Mouse (Mus musculus) C2C12 (cell line): ENCODE measurements around the gene 4933407L21Rik. TPM values are rescaled to one million over a fixed set of nuclear protein-coding genes. Genes with fewer than 3 reads are reported as not detected.

ENCODE experiments used
- H3K27me3 ChIP-seq: one replicate; pipeline ENCODE4 v1.6.1; 2011; ENCODE audit not compliant: control insufficient read depth, insufficient read depth, insufficient read length
- H3K36me3 ChIP-seq: one replicate; pipeline ENCODE4 v1.6.1; 2011; ENCODE audit not compliant: control insufficient read depth, insufficient read depth
- H3K4me3 ChIP-seq: one replicate; pipeline ENCODE4 v1.5.1; 2011; ENCODE audit warnings: mild to moderate bottlenecking, control low read depth; ENCODE audit not compliant: poor library complexity, insufficient read depth, severe bottlenecking
- H3K79me2 ChIP-seq: one replicate; pipeline ENCODE4 v1.6.1; 2011; ENCODE audit not compliant: control insufficient read depth, insufficient read depth
- H3K79me3 ChIP-seq: one replicate; pipeline ENCODE4 v1.6.1; 2011; ENCODE audit warnings: low read depth, control low read depth
- H3ac ChIP-seq: one replicate; pipeline ENCODE3; 2011; ENCODE audit warnings: low read depth; ENCODE audit not compliant: control insufficient read depth, insufficient read length
- CEBPB ChIP-seq: IDR thresholded peaks from one replicate; pipeline ENCODE4 v1.6.1; 2011; ENCODE audit warnings: low read depth, mild to moderate bottlenecking, control low read depth, moderate library complexity
- CTCF ChIP-seq: IDR thresholded peaks from one replicate; pipeline ENCODE4 v1.5.1; 2011; ENCODE audit not compliant: control insufficient read depth, insufficient read depth, insufficient read length
- FOSL1 ChIP-seq: IDR thresholded peaks from one replicate; pipeline ENCODE4 v1.8.0; 2011; ENCODE audit warnings: mild to moderate bottlenecking, low read length; ENCODE audit not compliant: poor library complexity, insufficient read depth, severe bottlenecking
- MAX ChIP-seq: IDR thresholded peaks from one replicate; pipeline ENCODE4 v1.6.1; 2011; ENCODE audit warnings: mild to moderate bottlenecking, control low read depth
- MYOD1 ChIP-seq: IDR thresholded peaks from one replicate; pipeline ENCODE4 v1.6.1; 2011; ENCODE audit warnings: low read depth; ENCODE audit not compliant: control insufficient read depth, insufficient read length
- MYOG ChIP-seq: IDR thresholded peaks from one replicate; pipeline ENCODE4 v1.6.1; 2011; ENCODE audit not compliant: control insufficient read depth, insufficient read length; ENCODE audit errors: extremely low read depth
- USF1 ChIP-seq: IDR thresholded peaks from one replicate; pipeline ENCODE4 v1.6.1; 2011; ENCODE audit warnings: low read depth, mild to moderate bottlenecking, control low read depth, moderate library complexity
- polyA plus RNA-seq: library from polyadenylated mRNA; unstranded; fragments of >200 nt; fragmentation: generic; extraction: Trizol; gene quantifications from one replicate; pipeline ENCODE4 v1.2.1, GENCODE M21; 2012; ENCODE audit warnings: missing spikeins

The 4933407L21Rik gene
- polyA plus RNA-seq, 1 experiment: not detected

DNA sequence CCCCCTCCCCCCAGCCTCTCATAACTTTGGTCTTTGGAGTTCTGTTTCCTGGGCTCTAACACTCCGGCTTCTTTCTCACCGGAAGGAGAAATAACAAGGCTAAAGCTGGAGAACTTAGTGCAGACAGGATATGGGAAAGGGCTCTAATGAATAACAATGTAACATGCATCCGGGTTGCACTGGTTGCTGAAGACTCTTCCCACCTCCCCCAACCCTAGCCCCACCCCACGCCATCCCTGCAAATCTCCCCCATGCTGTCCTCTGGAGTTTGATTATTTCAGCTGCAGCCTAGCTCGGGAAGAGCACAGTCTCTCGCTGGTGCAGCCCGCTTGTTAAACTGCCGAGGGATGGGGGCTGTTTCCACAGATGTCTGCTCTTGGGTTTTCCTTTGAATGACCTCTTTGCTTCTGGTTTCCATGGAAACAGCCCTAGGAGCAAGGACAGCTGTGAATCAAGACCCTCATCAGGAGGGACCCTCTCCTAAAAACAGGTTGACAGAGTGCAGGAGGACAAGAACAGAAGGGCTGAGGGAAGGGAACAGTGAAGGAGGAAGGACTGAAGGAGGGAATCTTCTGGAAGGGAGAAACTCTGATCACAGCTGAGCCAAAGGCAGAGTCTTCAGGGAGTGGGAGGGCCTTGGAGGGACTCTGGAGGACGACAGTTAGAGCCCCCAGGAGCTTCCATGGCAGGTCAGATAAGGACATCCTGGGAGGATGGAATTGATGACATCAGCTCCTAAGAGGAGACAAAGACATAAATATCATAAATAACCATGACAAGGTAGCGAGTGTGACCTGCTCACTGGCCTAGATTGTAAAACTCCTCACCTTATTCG is 5.6 kb downstream of the 4933407L21Rik start:
- H3K4me3 ChIP-seq: no peak overlapping the region
- H3ac ChIP-seq: no peak overlapping the region
- no peaks in the 10 kb centered on the region for H3K79me2 ChIP-seq
- H3K79me3 ChIP-seq: no peaks in the 10 kb centered on the region
- no peaks in the 10 kb centered on the region for H3K36me3 ChIP-seq
- TF ChIP-seq MYOD1 (no peak), CEBPB (no peak), MYOG (no peak), MAX (no peak), FOSL1 (no peak), USF1 (no peak), CTCF (no peak)
- peaks cover 12% of the 10 kb centered on the region for H3K27me3 ChIP-seq

- no peaks in the 10 kb centered on the region for H3K79me2 ChIP-seq
- no peaks in the 10 kb centered on the region for H3K36me3 ChIP-seq
- H3K27me3 ChIP-seq: peaks cover 17% of the 10 kb centered on the region
- no peaks in the 10 kb centered on the region for H3K79me3 ChIP-seq
- TF ChIP-seq CTCF (no peak), CEBPB (no peak), USF1 (no peak), MAX (no peak), MYOD1 (no peak), FOSL1 (no peak), MYOG (no peak)
- no peak overlapping the region for H3ac ChIP-seq
- no peak overlapping the region for H3K4me3 ChIP-seq
These were observed 6.3 kb downstream of the 4933407L21Rik start for GRCm38 (mm10) chr1:85934560-85934959.

DNA sequence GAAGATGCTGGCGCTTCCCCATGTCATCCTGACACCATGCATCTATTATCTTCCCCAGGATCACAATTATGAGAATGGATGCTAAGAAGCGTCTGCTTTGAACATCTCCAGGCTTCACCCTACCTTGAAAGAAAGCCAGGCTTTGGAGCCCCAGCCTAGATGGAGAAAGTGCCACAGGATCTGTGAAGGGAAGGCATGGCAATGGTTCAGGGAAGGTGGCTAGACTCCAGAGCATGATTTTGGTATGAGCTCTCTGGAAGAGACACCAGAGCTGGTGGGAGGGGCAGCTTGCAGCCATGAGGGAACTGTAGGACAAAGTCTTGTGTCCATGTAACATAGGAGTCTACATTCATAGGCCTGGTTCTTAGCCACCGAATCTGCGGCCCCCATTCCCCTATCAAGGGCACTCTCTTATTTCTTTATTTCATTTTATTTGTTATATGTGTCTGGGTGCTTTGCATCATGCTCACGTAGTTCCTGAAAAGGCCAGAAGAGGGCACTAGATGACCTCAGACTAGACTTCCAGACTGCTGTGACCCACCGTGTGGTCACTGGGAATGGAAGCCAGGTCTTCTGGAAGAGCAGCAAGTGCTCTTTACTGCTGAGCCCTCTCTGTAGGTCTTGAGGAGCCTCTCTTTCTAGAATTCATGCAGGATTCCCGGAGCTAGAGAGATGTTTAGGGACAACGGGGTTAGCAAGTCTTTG is 7.0 kb downstream of the 4933407L21Rik start:
- no peaks in the 10 kb centered on the region for H3K79me3 ChIP-seq
- H3K27me3 ChIP-seq: peaks cover 25% of the 10 kb centered on the region
- H3ac ChIP-seq: no peak overlapping the region
- H3K79me2 ChIP-seq: no peaks in the 10 kb centered on the region
- TF ChIP-seq USF1 (no peak), FOSL1 (no peak), CTCF (peak; percentile 29), MAX (no peak), CEBPB (no peak), MYOG (no peak), MYOD1 (no peak)
- no peak overlapping the region for H3K4me3 ChIP-seq
- H3K36me3 ChIP-seq: no peaks in the 10 kb centered on the region

GRCm38 (mm10) chr1:85936265-85936664 is 8.0 kb downstream of the 4933407L21Rik start:
- Histone ChIP-seq H3K27me3 (peaks cover 31% of the 10 kb centered on the region), H3K79me3 (no peaks in the 10 kb centered on the region), H3ac (no peak overlapping the region), H3K79me2 (no peaks in the 10 kb centered on the region), H3K36me3 (no peaks in the 10 kb centered on the region), H3K4me3 (no peak overlapping the region)
- TF ChIP-seq FOSL1: no peak
- TF ChIP-seq MYOD1: no peak
- TF ChIP-seq MYOG: no peak
- TF ChIP-seq USF1: no peak
- TF ChIP-seq CEBPB: no peak

DNA sequence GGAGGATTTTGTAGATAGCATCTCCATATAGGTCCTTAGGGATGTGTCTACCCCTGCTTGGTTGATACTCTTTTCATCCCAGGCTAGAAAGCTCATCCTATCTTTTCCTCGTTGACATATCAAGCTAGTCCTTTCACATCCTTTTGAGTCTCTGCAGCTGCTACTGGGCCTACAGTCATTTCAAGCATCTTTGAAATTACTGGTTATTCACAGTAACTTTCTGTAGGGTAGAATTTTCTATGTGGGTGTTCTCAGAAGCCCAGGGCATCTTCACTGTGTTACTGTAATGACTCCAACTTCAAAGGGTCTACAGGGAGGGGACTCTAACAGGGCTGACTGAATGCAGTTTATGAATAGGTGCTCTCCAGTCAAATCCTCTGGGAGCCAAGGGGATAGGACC is 9.0 kb downstream of the 4933407L21Rik start:
- Histone ChIP-seq H3K79me3 (no peaks in the 10 kb centered on the region), H3K27me3 (peaks cover 36% of the 10 kb centered on the region), H3ac (no peak overlapping the region), H3K79me2 (no peaks in the 10 kb centered on the region), H3K36me3 (no peaks in the 10 kb centered on the region), H3K4me3 (no peak overlapping the region)
- TF ChIP-seq CEBPB: no peak
